Mouse (Mus musculus) heart, embryonic 13.5 days (tissue): ENCODE data around the gene Rpgrip1l. TPM values are rescaled to one million over a fixed set of nuclear protein-coding genes. Genes with fewer than 3 reads are reported as not detected.

Experiments
- ATAC-seq: fragments of 200-750 bp; cut with Nextera tagmentation; 2 replicates; pipeline ENCODE4 v1.8.0; 2017; ENCODE audit warnings: moderate TSS enrichment; ENCODE audit not compliant: insufficient number of reproducible peaks, low FRiP score, low TSS enrichment; ENCODE audit errors: extremely low read depth
- H3K27ac ChIP-seq: fragments of 300-500 bp; sonication (generic); replicated peaks from 2 replicates; pipeline ENCODE4 v1.5.1; 2015; ENCODE audit warnings: moderate library complexity, mild to moderate bottlenecking, inconsistent platforms
- H3K27me3 ChIP-seq: fragments of 300-500 bp; sonication (generic); replicated peaks from 2 replicates; pipeline ENCODE4 v1.6.1; 2015; ENCODE audit warnings: mild to moderate bottlenecking, inconsistent platforms
- H3K36me3 ChIP-seq: fragments of 300-500 bp; sonication (generic); 2 replicates; pipeline ENCODE4 v1.6.1; 2015; ENCODE audit warnings: mild to moderate bottlenecking, inconsistent platforms
- H3K4me1 ChIP-seq: fragments of 300-500 bp; sonication (generic); 2 replicates; pipeline ENCODE4 v1.6.1; 2015; ENCODE audit warnings: inconsistent platforms
- H3K4me2 ChIP-seq: fragments of 300-500 bp; sonication (generic); 2 replicates; pipeline ENCODE4 v1.6.1; 2015; ENCODE audit warnings: inconsistent platforms, mild to moderate bottlenecking, moderate library complexity
- H3K4me3 ChIP-seq: fragments of 300-500 bp; sonication (generic); 2 replicates; pipeline ENCODE4 v1.5.1; 2015; ENCODE audit warnings: moderate library complexity, mild to moderate bottlenecking, inconsistent platforms
- H3K9ac ChIP-seq: fragments of 300-500 bp; sonication (generic); 2 replicates; pipeline ENCODE4 v1.6.1; 2015; ENCODE audit warnings: inconsistent platforms, mild to moderate bottlenecking, moderate library complexity
- H3K9me3 ChIP-seq: fragments of 300-500 bp; sonication (generic); 2 replicates; pipeline ENCODE4 v1.6.1; 2016; ENCODE audit warnings: inconsistent platforms
- WGBS: fragments of 180-500 bp; shearing (Covaris S2); methylation state at CpG from one replicate; pipeline ENCODE4 v1.1.7; 2015; ENCODE audit warnings: mixed read lengths; 5-methylcytosine and 5-hydroxymethylcytosine counted together
- polyA plus RNA-seq: library from polyadenylated mRNA; unstranded; fragments of >200 nt; fragmentation: Nextera tagmentation; extraction: Ambion mirVana; gene quantifications from 2 replicates; pipeline ENCODE4 v1.2.1, GENCODE M21; 2015

Gene Rpgrip1l
- polyA plus RNA-seq, 1 experiment from 2014 or later, result 6.9 TPM

- no peaks in the 10 kb centered on the region for H3K4me1 ChIP-seq
- no peaks in the 10 kb centered on the region for H3K27me3 ChIP-seq
- ATAC-seq, result no peak
- WGBS, result 96% methylated on average over 5 of the region's 5 CpGs
- H3K36me3 ChIP-seq, result peaks cover 13% of the 10 kb centered on the region
- peaks cover 5% of the 10 kb centered on the region; the same call in 1 of the 2 replicates for H3K9me3 ChIP-seq
- H3K4me3 ChIP-seq, result no peak overlapping the region
- H3K4me2 ChIP-seq, result no peak overlapping the region
- no peak overlapping the region for H3K9ac ChIP-seq
- H3K27ac ChIP-seq, result no peak overlapping the region
Observed at GRCm38 (mm10) chr8:91273493-91273892, 39.6 kb downstream of the Rpgrip1l start.

- Histone ChIP-seq H3K4me3 (no peak overlapping the region), H3K4me1 (0 out of 2 replicates have a peak, but pooled peaks cover 3% of the 10 kb centered on the region), H3K4me2 (no peak overlapping the region), H3K9ac (no peak overlapping the region), H3K27me3 (no peaks in the 10 kb centered on the region), H3K27ac (no peak overlapping the region), H3K36me3 (peaks cover 12% of the 10 kb centered on the region), H3K9me3 (no peaks in the 10 kb centered on the region)
- WGBS, result 57% methylated on average over 2 of the region's 2 CpGs
- ATAC-seq, result no peak
Observed at GRCm38 (mm10) chr8:91269374-91269958, 43.6 kb downstream of the Rpgrip1l start.

- H3K36me3 ChIP-seq, result peaks cover 12% of the 10 kb centered on the region
- ATAC-seq, result no peak
- no peaks in the 10 kb centered on the region for H3K9me3 ChIP-seq
- H3K4me1 ChIP-seq, result 0 out of 2 replicates have a peak, but pooled peaks cover 3% of the 10 kb centered on the region
- no peak overlapping the region for H3K9ac ChIP-seq
- no peak overlapping the region for H3K27ac ChIP-seq
- H3K27me3 ChIP-seq, result no peaks in the 10 kb centered on the region
- H3K4me2 ChIP-seq, result no peak overlapping the region
- H3K4me3 ChIP-seq, result no peak overlapping the region
Observed at GRCm38 (mm10) chr8:91264564-91264963, 48.5 kb downstream of the Rpgrip1l start.

GRCm38 (mm10) chr8:91263939-91264338 is 49.1 kb downstream of the Rpgrip1l start:
- WGBS, result 69% methylated on average over 3 of the region's 3 CpGs
- Histone ChIP-seq H3K4me3 (no peak overlapping the region), H3K27ac (no peak overlapping the region), H3K4me2 (no peak overlapping the region), H3K36me3 (peaks cover 12% of the 10 kb centered on the region), H3K9ac (no peak overlapping the region), H3K9me3 (no peaks in the 10 kb centered on the region), H3K27me3 (no peaks in the 10 kb centered on the region), H3K4me1 (0 out of 2 replicates have a peak, but pooled peaks cover 3% of the 10 kb centered on the region)
- no peak for ATAC-seq

- H3K4me3 ChIP-seq, result no peak overlapping the region
- no peaks in the 10 kb centered on the region for H3K9me3 ChIP-seq
- ATAC-seq, result no peak
- H3K4me1 ChIP-seq, result 0 out of 2 replicates have a peak, but pooled peaks cover 3% of the 10 kb centered on the region
- H3K4me2 ChIP-seq, result no peak overlapping the region
- no peak overlapping the region for H3K27ac ChIP-seq
- WGBS, result 75% methylated on average over 2 of the region's 2 CpGs
- no peaks in the 10 kb centered on the region for H3K27me3 ChIP-seq
- no peak overlapping the region for H3K9ac ChIP-seq
- H3K36me3 ChIP-seq, result peaks cover 1% of the 10 kb centered on the region; the same call in 1 of the 2 replicates
Observed at GRCm38 (mm10) chr8:91261598-91261997, 51.5 kb downstream of the Rpgrip1l start.

GRCm38 (mm10) chr8:91250966-91251365 is 62.1 kb downstream of the Rpgrip1l start:
- Histone ChIP-seq H3K27ac (no peak overlapping the region), H3K4me3 (no peak overlapping the region), H3K9ac (no peak overlapping the region), H3K4me2 (no peak overlapping the region), H3K9me3 (no peaks in the 10 kb centered on the region), H3K4me1 (no peaks in the 10 kb centered on the region), H3K27me3 (no peaks in the 10 kb centered on the region), H3K36me3 (peaks cover 12% of the 10 kb centered on the region)
- WGBS, result 73% methylated on average over 6 of the region's 6 CpGs
- no peak for ATAC-seq

GRCm38 (mm10) chr8:91249758-91250466 is 63.1 kb downstream of the Rpgrip1l start:
- H3K36me3 ChIP-seq, result peaks cover 12% of the 10 kb centered on the region
- no peaks in the 10 kb centered on the region for H3K4me1 ChIP-seq
- no peak overlapping the region for H3K27ac ChIP-seq
- H3K9ac ChIP-seq, result no peak overlapping the region
- H3K4me3 ChIP-seq, result no peak overlapping the region
- no peaks in the 10 kb centered on the region for H3K27me3 ChIP-seq
- H3K9me3 ChIP-seq, result no peaks in the 10 kb centered on the region
- ATAC-seq, result no peak
- WGBS, result 81% methylated on average over 9 of the region's 9 CpGs
- no peak overlapping the region for H3K4me2 ChIP-seq

- no peak overlapping the region for H3K4me3 ChIP-seq
- ATAC-seq, result no peak
- peaks cover 10% of the 10 kb centered on the region for H3K36me3 ChIP-seq
- H3K27ac ChIP-seq, result no peak overlapping the region
- no peaks in the 10 kb centered on the region for H3K9me3 ChIP-seq
- no peaks in the 10 kb centered on the region for H3K27me3 ChIP-seq
- H3K9ac ChIP-seq, result no peak overlapping the region
- whole genome bisulfite sequencing, result 81% methylated on average over 4 of the region's 4 CpGs
- no peak overlapping the region for H3K4me2 ChIP-seq
- peaks cover 14% of the 10 kb centered on the region for H3K4me1 ChIP-seq
Observed at GRCm38 (mm10) chr8:91245821-91246454, 67.1 kb downstream of the Rpgrip1l start.

- Histone ChIP-seq H3K27ac (no peak overlapping the region), H3K4me2 (no peak overlapping the region), H3K27me3 (no peaks in the 10 kb centered on the region), H3K4me1 (peaks cover 14% of the 10 kb centered on the region), H3K4me3 (no peak overlapping the region), H3K9ac (no peak overlapping the region), H3K36me3 (peaks cover 3% of the 10 kb centered on the region; the same call in 1 of the 2 replicates), H3K9me3 (no peaks in the 10 kb centered on the region)
- ATAC-seq, result no peak
- WGBS, result 78% methylated on average over 1 of the region's 1 CpGs
Observed at GRCm38 (mm10) chr8:91242721-91243120, 70.3 kb downstream of the Rpgrip1l start.

GRCm38 (mm10) chr8:91241873-91242519 is 71.1 kb downstream of the Rpgrip1l start:
- WGBS, result 55% methylated on average over 8 of the region's 8 CpGs
- no peaks in the 10 kb centered on the region for H3K27me3 ChIP-seq
- no peak for ATAC-seq
- H3K4me3 ChIP-seq, result no peak overlapping the region
- H3K4me2 ChIP-seq, result no peak overlapping the region
- H3K27ac ChIP-seq, result no peak overlapping the region
- H3K36me3 ChIP-seq, result peaks cover 3% of the 10 kb centered on the region; the same call in 1 of the 2 replicates
- no peaks in the 10 kb centered on the region for H3K9me3 ChIP-seq
- no peak overlapping the region for H3K9ac ChIP-seq
- H3K4me1 ChIP-seq, result peaks cover 14% of the 10 kb centered on the region

GRCm38 (mm10) chr8:91241371-91241770 is 71.7 kb downstream of the Rpgrip1l start:
- peaks cover 14% of the 10 kb centered on the region for H3K4me1 ChIP-seq

More at GRCm38 (mm10) chr8:91241371-91241770, 71.7 kb downstream of the Rpgrip1l start:
- no peak overlapping the region for H3K4me2 ChIP-seq
- ATAC-seq, result no peak
- no peak overlapping the region for H3K9ac ChIP-seq
- H3K27me3 ChIP-seq, result no peaks in the 10 kb centered on the region
- peaks cover 3% of the 10 kb centered on the region; the same call in 1 of the 2 replicates for H3K36me3 ChIP-seq
- WGBS, result 65% methylated on average over 5 of the region's 5 CpGs
- H3K4me3 ChIP-seq, result no peak overlapping the region
- H3K9me3 ChIP-seq, result no peaks in the 10 kb centered on the region
- no peak overlapping the region for H3K27ac ChIP-seq
